Mouse (Mus musculus) neural tube, embryonic 10.5 days (tissue): ENCODE data around the gene Krtap19-2.

Experiments
- DNase-seq: peaks from one replicate; pipeline ENCODE4 v3.0.0-alpha.2; 2017; ENCODE audit warnings: low spot score; ENCODE audit errors: extremely low spot score

The Krtap19-2 gene

DNA sequence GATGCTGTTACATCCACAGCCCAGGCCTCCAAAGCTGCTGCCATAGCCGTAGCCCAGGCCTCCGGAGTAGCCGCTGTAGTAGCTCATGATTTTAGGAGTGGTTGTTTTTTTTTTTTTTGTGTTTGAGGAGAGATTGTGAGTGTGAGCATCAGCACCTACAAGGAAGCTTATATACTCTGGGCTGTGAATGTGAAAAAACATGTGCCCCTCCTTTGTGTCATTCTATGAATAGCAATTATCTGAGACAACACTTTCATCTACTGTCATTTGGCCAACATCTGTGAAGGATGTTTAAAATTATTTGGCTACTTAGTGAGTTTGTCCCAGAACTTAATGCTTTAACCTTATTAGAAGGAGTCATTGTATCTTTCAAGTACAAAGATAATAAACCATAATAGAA, at the start of gene Krtap19-2:
Gene Krtap19-2, minus strand, starts transcription at position 101 of the 400 bp plus-strand sequence.
- DNase-seq, result no peak

DNA sequence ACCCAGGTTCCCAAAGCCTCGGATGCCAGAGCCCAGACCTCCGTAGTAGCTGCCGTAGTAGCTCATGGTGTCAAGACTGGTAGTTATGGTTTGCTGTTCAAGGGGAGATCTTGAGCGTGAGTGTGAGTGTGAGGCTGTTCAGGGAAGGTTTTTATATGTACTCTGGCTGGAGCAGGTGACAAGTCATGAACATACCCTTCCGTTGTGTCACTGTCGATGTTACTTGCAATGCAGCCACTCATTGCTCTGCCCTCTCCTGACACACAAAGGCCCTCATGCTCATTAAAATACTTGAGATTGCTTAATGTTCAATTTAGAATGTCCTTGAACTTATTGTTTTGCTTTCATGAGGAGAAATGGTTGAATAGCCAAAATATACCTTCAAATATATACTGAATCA, 22.3 kb upstream of the Krtap19-2 start, which contains the start of gene Krtap19-5:
Gene Krtap19-5, minus strand, starts transcription at position 101 of the 400 bp plus-strand sequence.
- DNase-seq, result no peak

DNA sequence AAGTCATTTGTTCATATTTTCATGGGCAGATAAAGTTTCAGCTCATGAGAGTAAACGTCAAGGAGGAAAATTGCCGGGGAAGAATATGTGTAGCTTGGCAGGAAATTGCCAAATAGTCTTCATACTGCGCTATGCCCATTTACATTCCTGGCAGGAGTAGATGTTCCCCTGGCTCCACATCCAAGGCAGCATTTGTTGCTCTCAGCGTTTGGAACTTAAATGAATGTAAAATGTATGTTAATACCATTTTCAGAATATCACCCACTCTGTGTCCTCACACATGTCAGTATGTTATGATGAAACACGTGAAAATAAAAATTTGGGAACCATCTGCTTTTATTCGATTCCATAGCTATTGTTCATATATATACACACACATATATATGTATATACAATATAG, 12.8 kb upstream of the Krtap19-2 start:
- DNase-seq, result no peak

DNA sequence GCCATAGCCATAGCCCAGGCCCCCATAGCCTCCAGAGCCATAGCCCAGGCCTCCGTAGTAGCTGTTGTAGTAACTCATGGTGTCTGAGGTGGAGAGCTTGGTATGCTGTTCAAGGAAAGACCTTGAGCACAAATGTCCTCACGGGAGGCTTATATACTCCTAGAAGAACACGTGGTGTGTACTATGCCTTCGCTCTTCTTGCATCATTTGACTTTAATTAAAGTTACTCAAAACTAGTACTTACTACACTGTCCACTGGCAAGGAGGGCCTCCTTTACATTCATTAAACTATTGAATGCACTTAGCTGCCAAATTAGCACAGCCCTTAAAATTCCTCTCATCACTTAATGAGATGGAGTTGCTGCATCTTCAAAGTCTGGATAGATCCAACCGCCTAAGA, 10.9 kb upstream of the Krtap19-2 start, which contains the start of gene Krtap19-4:
Gene Krtap19-4, minus strand, starts transcription at position 101 of the 400 bp plus-strand sequence.
- no peak for DNase-seq

DNA sequence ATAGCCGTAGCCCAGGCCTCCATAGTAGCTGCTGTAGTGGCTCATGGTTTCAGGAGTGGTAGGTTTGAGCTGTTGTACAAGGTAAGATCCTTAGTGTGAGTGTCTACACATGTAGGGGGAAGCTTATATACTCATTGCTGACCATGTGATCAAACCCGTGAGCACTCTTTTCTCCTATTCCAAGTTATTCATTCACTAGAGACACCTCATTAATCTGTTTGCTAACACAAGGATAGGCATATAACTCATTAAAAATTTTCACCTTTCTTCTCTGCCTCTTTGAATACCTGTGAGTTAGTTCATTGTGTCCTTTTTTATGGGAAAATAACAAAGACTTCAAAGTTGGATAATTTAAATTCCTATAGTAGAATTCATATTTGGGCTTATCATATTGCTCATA, 3.9 kb upstream of the Krtap19-2 start, which contains the start of gene Krtap19-3:
Gene Krtap19-3, minus strand, starts transcription at position 101 of the 400 bp plus-strand sequence.
- DNase-seq, result no peak

DNA sequence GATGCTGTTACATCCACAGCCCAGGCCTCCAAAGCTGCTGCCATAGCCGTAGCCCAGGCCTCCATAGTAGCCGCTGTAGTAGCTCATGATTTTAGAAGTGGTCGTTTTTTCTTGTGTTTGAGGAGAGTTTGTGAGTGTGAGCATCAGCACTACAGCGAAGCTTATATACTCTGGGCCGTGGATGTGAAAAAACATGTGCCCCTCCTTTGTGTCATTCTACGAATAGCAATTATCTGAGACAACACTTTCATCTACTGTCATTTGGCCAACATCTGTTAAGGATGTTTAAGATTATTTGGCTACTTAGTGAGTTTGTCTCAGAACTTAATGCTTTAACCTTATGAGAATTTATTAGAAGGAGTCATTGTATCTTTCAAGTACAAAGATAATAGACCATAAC, 4.8 kb downstream of the Krtap19-2 start, which contains the start of gene Krtap19-1:
Gene Krtap19-1, minus strand, starts transcription at position 101 of the 400 bp plus-strand sequence.
- no peak for DNase-seq

DNA sequence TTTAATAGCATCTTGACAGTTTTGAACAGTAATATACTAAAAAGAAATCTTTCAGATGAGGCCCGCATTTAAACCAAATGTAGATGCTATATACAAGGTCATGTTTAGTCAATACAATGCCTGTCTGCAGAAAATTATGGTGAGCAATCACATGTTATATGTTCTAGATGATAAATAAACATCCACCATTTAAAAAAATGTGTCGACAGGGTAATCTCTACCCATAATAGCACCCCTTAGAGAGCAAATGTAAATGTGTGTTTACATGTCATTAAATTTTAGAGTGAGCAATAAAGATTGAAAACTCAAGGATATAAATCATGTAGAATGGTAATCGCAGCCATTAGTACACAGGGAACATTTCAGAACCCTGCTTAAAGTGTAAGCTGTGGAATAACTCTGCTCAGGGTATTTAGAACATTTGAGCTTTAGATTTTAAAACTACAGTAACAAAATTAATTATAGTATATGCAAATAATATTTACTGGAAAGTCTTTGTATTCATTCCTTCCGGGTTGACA, 9.1 kb downstream of the Krtap19-2 start:
- no peak for DNase-seq

DNA sequence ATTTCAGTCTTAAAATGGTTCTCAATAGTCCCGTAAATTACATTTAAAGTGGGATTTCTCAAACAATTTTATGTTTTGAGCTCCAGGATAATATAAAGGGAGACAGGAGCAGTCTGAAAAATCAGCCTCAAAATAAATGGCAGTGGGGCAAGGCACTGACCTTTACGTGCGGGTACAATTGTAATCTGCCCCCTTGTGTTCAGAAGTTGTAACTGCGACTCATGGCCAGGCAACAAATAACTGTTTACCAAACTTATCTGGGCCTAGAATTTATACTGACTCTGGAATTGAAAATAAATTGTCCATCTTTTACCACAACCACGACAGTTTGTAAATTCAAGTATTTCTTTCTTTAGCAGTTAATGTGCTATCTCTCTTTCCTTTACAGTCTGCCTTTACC, 22.6 kb downstream of the Krtap19-2 start:
- no peak for DNase-seq

DNA sequence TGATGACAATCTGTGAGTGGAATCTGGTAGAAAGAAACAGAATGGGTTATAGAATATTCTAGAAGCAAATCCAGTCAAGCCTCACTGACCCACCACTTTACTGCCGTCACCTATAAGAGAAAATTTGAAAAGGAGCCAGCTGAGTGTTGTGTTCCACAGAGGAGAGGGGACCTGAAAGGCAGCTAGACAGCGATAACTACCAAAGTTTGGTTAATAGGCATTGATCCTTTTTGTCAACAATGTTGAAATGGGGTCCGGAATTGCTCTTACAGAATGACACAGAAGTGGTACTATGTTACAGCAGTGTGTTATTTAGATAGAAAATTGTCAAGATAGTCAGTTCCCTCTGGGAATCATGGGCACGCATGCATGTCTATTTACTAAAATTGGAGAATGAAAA, 25.5 kb downstream of the Krtap19-2 start:
- DNase-seq, result no peak

DNA sequence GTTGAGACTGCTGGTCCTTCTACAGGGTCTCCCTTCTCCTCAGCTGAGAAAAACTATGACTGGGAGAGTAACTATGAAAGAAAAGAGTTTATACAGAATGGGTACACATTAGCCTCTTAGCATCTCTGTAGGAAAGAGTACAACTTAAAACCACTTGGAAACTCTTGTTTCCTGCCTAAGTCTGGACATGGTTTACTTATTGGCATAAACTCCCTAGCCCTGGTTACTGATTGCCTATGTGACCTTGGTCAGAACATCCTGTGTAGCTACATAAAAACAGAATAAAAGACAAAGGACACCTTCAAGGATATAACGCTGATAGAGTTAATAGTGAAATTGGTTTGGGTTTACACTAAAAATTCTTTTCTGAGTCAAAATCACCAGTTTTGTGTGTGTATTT, 26.7 kb downstream of the Krtap19-2 start:
- no peak for DNase-seq

DNA sequence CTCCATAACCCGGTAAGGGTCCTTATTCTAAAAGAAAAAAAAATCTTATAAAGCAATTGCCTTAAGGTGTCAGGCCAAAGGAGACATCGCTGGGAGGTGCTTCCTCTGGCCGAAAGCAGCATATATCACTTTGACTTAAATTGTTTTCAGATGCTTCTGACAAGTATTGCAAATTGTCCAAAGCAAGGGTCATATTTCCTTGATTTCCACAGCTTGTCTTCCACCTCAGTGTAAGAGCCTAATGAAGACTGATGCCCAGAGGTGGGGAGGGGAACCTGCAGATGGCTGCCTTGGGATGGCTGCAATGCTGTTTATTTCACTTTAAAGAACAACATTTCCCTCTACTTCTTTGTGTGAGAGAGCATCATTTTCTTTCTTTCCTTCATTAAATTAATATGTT, 47.1 kb downstream of the Krtap19-2 start:
- no peak for DNase-seq

DNA sequence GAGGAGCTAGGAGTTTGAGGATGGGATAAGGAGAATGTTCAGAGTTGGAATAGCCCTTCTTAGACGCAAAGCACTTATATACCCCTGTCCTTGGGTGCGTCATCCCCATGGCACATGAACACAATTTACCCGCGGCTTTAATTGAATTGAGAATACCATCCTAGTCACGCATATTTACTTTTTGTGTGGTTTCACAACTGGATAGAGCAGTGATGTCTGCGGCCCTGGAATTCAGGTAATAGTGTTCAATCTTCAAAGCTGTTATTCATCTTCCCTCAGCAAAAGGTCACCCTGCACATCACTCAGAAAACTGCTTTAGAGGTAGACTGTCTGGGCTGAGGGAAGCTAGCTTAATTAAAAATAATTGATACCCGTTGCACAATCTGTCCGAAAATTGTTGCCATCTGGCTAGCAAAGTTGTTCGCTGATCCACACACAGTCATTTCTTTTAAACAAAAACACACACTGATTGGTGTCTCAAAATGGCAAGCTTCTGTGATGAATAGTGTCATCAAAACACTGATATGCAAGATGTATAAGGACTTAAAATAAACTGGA, 47.9 kb downstream of the Krtap19-2 start, which contains the start of gene Krtap14:
Gene Krtap14, minus strand, starts transcription at position 51 of the 558 bp plus-strand sequence.
- DNase-seq, result no peak

DNA sequence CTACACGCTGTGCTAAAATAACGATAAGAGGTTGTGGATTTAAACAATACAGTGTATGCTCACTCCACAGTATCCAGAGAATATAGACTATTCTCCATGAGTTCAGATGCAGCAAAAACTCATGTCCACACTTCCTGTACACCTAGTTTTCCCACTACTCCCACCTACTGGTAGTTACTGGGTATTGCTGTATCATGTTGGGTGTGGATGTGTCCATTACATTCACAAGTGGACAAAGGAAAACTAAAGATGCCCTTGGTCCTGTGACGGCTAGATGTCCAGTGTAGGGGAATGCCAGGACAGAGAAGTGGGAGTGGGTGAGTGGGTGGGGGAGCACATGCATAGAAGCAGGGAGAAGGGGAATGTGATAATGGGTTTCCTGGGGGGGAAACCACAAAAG, 50.3 kb downstream of the Krtap19-2 start:
- no peak for DNase-seq
